Mouse (Mus musculus): ENCODE data around the gene Iqgap1. TPM values are rescaled to one million over a fixed set of nuclear protein-coding genes. Genes with fewer than 3 reads are reported as not detected.

Iqgap1 gene
- polyA plus RNA-seq, 1 experiment from 2014 or later: 39.4 TPM

Other genes starting within 250 kb of the Iqgap1 start
- gene Crtc3, start 137.1 kb downstream of the Iqgap1 start, polyA plus RNA-seq (2014; fragmentation: Nextera tagmentation; extraction: Ambion mirVana): 16.2 and 18.5 TPM in 2 replicates
- 1.6 and 1.8 TPM in 2 replicates for gene Zscan2, start 34.9 kb upstream of the Iqgap1 start, polyA plus RNA-seq (2014; fragmentation: Nextera tagmentation; extraction: Ambion mirVana)
- 16.0 and 16.1 TPM in 2 replicates for gene Wdr73, start 75.3 kb upstream of the Iqgap1 start, polyA plus RNA-seq (2014; fragmentation: Nextera tagmentation; extraction: Ambion mirVana)
- 4.6 and 5.3 TPM in 2 replicates for gene Nmb, start 79.1 kb upstream of the Iqgap1 start, polyA plus RNA-seq (2014; fragmentation: Nextera tagmentation; extraction: Ambion mirVana)
- gene Sec11a, start 121.8 kb upstream of the Iqgap1 start, polyA plus RNA-seq (2014; fragmentation: Nextera tagmentation; extraction: Ambion mirVana): 127 and 138 TPM in 2 replicates
- gene Zfp592, start 167.7 kb upstream of the Iqgap1 start, polyA plus RNA-seq (2014; fragmentation: Nextera tagmentation; extraction: Ambion mirVana): 10.2 and 10.4 TPM in 2 replicates
- 22.8 and 25.3 TPM in 2 replicates for gene Alpk3, start 231.6 kb upstream of the Iqgap1 start, polyA plus RNA-seq (2014; fragmentation: Nextera tagmentation; extraction: Ambion mirVana)

Data from heart, embryonic 14.5 days (tissue).